Mouse (Mus musculus): ENCODE data around the gene Ndufs7. TPM values are rescaled to one million over a fixed set of nuclear protein-coding genes. Genes with fewer than 3 reads are reported as not detected.
A peak's percentile ranks its signal among the peaks of the same experiment; 100 is the strongest.

The Ndufs7 gene
- polyA plus RNA-seq, 1 experiment from 2014 or later, result 321 TPM

GRCm38 (mm10) chr10:80257936-80258335 lies 9.0 kb downstream of the Ndufs7 start:
- 67% methylated on average over 2 of the region's 2 CpGs for WGBS
- Histone ChIP-seq H3K9ac (no peak overlapping the region), H3K27ac (no peak overlapping the region), H3K9me3 (no peaks in the 10 kb centered on the region), H3K27me3 (no peaks in the 10 kb centered on the region), H3K4me1 (peaks cover 26% of the 10 kb centered on the region), H3K36me3 (peaks cover 54% of the 10 kb centered on the region), H3K4me3 (no peak overlapping the region), H3K4me2 (no peak overlapping the region)
- ATAC-seq (ENCODE audit: borderline replicate concordance, extremely low read depth, low FRiP score, low TSS enrichment), result no peak

DNA sequence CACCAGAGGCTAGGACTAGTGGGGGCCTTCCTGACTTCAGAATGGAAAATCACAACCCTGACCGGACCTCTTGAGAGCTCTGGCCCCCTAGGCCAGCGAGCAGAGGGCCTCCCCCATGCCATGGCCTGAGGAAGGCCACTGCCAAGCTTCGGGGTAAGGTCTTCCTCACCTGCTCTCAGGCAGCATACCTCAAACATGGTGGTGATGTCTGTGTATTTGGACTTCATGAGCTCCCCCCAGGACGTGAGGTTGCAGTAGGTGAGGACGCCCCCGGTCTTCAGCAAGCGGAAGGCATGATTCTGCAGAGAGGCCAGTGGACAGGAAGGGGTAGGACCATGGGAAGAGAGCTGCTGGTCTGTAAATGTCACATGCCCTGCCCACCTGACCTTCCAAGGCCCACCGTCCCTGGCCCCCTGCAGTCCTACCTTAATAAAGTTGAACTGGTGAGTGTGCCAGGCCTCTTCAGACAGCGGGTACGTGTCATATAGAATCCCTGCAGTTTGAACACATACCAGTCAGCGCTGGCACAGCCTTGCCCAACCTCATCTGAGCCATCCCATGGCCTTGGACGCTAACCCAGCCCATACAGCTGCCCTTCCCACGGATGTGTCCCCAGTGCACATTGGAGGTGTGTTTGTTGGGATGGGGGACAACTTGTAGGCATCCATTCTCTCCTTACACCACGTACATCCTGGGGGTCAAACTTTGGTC lies 10.0 kb downstream of the Ndufs7 start:
- no peak overlapping the region for H3K9ac ChIP-seq
- H3K4me1 ChIP-seq, result peaks cover 26% of the 10 kb centered on the region
- H3K4me2 ChIP-seq, result peak overlapping the region; percentile 94; the same call in 1 of the 2 replicates
- WGBS, result 84% methylated on average over 14 of the region's 14 CpGs
- H3K4me3 ChIP-seq, result no peak overlapping the region
- H3K27ac ChIP-seq, result 0 out of 2 replicates have a peak overlapping the region, but pooled peaks have one; percentile 98
- no peak for ATAC-seq (ENCODE audit: borderline replicate concordance, extremely low read depth, low FRiP score, low TSS enrichment)
- H3K27me3 ChIP-seq, result no peaks in the 10 kb centered on the region
- H3K36me3 ChIP-seq, result peaks cover 47% of the 10 kb centered on the region
- H3K9me3 ChIP-seq, result no peaks in the 10 kb centered on the region

- no peaks in the 10 kb centered on the region for H3K27me3 ChIP-seq
- 77% methylated on average over 6 of the region's 6 CpGs for WGBS
- no peak for ATAC-seq (ENCODE audit: borderline replicate concordance, extremely low read depth, low FRiP score, low TSS enrichment)
- H3K4me2 ChIP-seq, result peak overlapping the region; percentile 94
- H3K9ac ChIP-seq, result 0 out of 2 replicates have a peak overlapping the region, but pooled peaks have one; percentile 59
- H3K4me1 ChIP-seq, result peaks cover 31% of the 10 kb centered on the region
- H3K4me3 ChIP-seq, result peak overlapping the region; percentile 50
- peak overlapping the region; percentile 98; the same call in 1 of the 2 replicates for H3K27ac ChIP-seq
- no peaks in the 10 kb centered on the region for H3K9me3 ChIP-seq
- peaks cover 42% of the 10 kb centered on the region for H3K36me3 ChIP-seq
Observed at GRCm38 (mm10) chr10:80259463-80259805, 10.5 kb downstream of the Ndufs7 start.

GRCm38 (mm10) chr10:80259861-80260641 lies 11.1 kb downstream of the Ndufs7 start:
- Histone ChIP-seq H3K9me3 (no peaks in the 10 kb centered on the region), H3K4me1 (peaks cover 31% of the 10 kb centered on the region), H3K27me3 (no peaks in the 10 kb centered on the region), H3K27ac (peak overlapping the region; percentile 98), H3K36me3 (peaks cover 36% of the 10 kb centered on the region), H3K4me2 (peak overlapping the region; percentile 94), H3K9ac (peak overlapping the region; percentile 59), H3K4me3 (peak overlapping the region; percentile 50)
- WGBS, result 5% methylated on average over 19 of the region's 19 CpGs
- no peak for ATAC-seq (ENCODE audit: borderline replicate concordance, extremely low read depth, low FRiP score, low TSS enrichment)

DNA sequence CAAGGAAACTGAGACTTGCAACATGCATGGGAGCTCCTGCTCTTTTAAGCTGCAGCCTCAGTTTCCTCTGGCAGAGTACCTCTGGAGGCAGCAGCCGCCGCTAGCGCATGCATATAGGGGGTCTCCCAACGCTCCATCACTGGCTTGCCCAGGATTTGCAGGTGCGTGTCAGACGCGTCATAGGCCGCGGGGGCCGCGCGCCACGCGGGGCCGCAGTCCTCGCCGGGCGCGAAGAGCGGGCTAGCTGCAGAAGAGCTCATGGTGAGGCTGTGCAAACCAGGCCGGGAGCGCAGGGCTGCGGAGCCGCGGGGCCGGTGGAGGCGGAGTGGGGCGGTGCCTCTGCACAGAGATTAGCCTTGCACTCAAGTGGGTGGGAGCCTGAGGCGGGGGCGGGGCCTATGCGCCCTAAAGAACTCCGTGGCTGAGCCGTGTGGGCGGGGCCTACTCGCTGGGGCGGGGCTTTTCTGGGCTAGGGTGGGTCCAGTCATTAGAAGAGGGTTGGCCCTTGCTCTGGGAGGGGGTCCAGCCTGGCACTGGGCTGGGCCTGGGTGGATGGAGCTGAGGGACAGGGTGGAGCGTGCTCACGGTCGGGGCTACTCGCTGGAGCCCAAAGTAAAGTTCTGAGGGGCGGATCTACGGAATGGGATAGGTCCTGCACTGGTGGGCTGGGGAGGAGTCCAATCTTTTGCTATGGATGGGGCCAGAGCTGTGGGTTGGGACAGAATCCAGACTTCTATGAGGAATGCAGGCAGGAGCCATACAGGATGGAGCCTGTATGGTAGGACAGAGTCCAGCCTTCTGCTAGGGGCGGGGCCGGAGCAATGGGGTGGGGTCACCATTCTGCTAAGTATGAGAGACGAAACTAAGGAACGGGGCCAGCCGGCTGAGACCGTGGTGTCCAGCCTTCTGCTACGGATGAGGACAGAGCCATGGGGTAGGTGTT lies 12.0 kb downstream of the Ndufs7 start, which contains the start of the genes Gamt and Dazap1:
Gene Gamt, minus strand, starts transcription at position 371 of the 943 bp plus-strand sequence.
Gene Dazap1, plus strand, starts transcription at position 845 of the 943 bp plus-strand sequence.
- Histone ChIP-seq H3K27ac (peak within 1 kb of the TSS; percentile 98), H3K9ac (peak within 1 kb of the TSS; percentile 59), H3K27me3 (no peaks in the 10 kb centered on the region), H3K4me2 (peak within 1 kb of the TSS; percentile 94), H3K4me3 (peak within 1 kb of the TSS; percentile 50), H3K9me3 (no peaks in the 10 kb centered on the region), H3K36me3 (peaks cover 28% of the 10 kb centered on the region), H3K4me1 (peaks cover 35% of the 10 kb centered on the region)
- ATAC-seq (ENCODE audit: borderline replicate concordance, extremely low read depth, low FRiP score, low TSS enrichment), result peak; percentile 93
- under 1% methylated on average over 49 of the region's 49 CpGs for WGBS

DNA sequence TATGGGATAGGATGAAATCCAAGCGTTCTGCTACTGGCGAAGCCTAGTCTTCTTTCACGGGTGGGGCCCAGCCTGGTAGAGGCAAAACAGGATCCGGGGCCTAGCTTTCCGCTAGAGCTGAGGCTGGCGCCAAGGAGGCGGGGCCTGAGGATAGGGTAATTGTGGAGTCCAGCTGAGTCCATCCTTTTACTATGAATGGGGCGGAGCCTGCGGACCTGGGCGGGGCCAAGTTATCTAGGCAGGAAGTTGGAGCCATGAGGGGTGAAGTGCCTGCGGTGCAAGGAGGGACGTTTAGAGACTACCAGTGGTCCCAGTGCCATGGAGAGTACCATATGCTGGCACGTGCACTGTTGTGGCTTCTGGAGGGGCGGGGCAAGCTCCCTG lies 12.7 kb downstream of the Ndufs7 start:
- peaks cover 21% of the 10 kb centered on the region for H3K36me3 ChIP-seq
- peak overlapping the region; percentile 98 for H3K27ac ChIP-seq
- H3K9me3 ChIP-seq, result no peaks in the 10 kb centered on the region
- H3K4me2 ChIP-seq, result peak overlapping the region; percentile 94
- H3K27me3 ChIP-seq, result no peaks in the 10 kb centered on the region
- H3K4me3 ChIP-seq, result peak overlapping the region; percentile 50
- peak overlapping the region; percentile 49 for H3K9ac ChIP-seq
- peak; percentile 76 for ATAC-seq (ENCODE audit: borderline replicate concordance, extremely low read depth, low FRiP score, low TSS enrichment)
- H3K4me1 ChIP-seq, result peaks cover 41% of the 10 kb centered on the region
- WGBS, result under 1% methylated on average over 14 of the region's 14 CpGs

DNA sequence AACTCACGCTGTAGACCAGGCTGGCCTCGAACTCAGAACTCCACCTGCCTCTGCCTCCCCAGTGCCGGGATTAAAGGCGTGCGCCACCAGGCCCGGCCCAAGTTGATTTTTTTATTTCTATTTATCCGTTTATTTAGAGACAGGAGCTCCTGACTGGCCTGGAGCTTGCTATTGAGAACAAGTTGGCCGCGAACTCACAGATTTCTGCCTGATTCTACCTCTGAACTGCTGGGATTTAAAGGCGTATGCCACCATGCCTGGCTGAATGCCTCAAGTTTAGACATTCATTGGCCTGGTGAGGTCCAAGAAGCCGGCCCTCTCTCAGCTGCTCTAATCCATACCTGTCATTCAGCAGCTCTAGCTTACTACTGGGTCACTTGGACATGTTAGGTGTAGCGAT lies 13.2 kb downstream of the Ndufs7 start:
- ATAC-seq (ENCODE audit: borderline replicate concordance, extremely low read depth, low FRiP score, low TSS enrichment), result no peak
- Histone ChIP-seq H3K9ac (no peak overlapping the region; the same call in 1 of the 2 replicates), H3K4me1 (peaks cover 47% of the 10 kb centered on the region), H3K27ac (peak overlapping the region; percentile 98), H3K4me3 (peak overlapping the region; percentile 50), H3K4me2 (peak overlapping the region; percentile 94), H3K9me3 (no peaks in the 10 kb centered on the region), H3K27me3 (no peaks in the 10 kb centered on the region), H3K36me3 (peaks cover 15% of the 10 kb centered on the region)
- WGBS, result 69% methylated on average over 12 of the region's 12 CpGs

DNA sequence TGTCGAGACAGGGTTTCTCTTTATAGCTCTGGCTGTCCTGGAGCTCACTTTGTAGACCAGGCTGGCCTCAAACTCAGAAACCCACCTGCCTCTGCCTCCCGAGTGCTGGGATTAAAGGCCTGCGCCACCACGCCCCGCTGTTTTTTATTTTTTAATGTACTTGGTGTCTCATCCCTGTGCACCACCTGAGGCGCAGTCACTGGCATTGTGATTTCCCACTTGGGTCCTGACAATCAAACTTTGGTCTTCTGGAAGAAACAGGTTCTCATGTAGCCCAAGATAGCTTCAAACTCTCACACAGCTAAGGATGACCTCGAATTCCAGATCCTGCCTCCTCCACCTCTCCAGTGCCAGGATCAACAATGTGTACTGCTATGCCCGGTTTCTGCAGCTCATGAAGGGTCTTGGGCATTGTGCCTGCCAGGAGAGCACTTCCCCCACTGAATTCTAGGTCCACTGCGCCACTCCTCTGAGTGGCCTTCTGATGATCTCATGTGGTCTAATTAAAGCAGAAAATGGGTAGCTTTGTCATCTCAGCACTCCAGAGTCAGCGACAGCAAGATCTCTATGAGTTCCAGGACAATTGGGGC lies 13.9 kb downstream of the Ndufs7 start:
- no peaks in the 10 kb centered on the region for H3K9me3 ChIP-seq
- H3K36me3 ChIP-seq, result peaks cover 16% of the 10 kb centered on the region
- H3K27me3 ChIP-seq, result no peaks in the 10 kb centered on the region
- WGBS, result 92% methylated on average over 10 of the region's 10 CpGs
- H3K27ac ChIP-seq, result peak overlapping the region; percentile 98; the same call in 1 of the 2 replicates
- ATAC-seq (ENCODE audit: borderline replicate concordance, extremely low read depth, low FRiP score, low TSS enrichment), result no peak
- no peak overlapping the region for H3K9ac ChIP-seq
- peaks cover 54% of the 10 kb centered on the region for H3K4me1 ChIP-seq
- H3K4me3 ChIP-seq, result no peak overlapping the region
- no peak overlapping the region for H3K4me2 ChIP-seq

- peaks cover 11% of the 10 kb centered on the region for H3K36me3 ChIP-seq
Observed at GRCm38 (mm10) chr10:80264341-80265148, 15.6 kb downstream of the Ndufs7 start.

GRCm38 (mm10) chr10:80265149-80265486 lies 16.2 kb downstream of the Ndufs7 start:
- Histone ChIP-seq H3K9me3 (no peaks in the 10 kb centered on the region), H3K4me1 (peaks cover 58% of the 10 kb centered on the region), H3K4me3 (peak overlapping the region; percentile 98), H3K27ac (peak overlapping the region; percentile 73), H3K4me2 (peak overlapping the region; percentile 84), H3K36me3 (peaks cover 11% of the 10 kb centered on the region), H3K27me3 (no peaks in the 10 kb centered on the region), H3K9ac (peak overlapping the region; percentile 99)
- WGBS, result under 1% methylated on average over 18 of the region's 18 CpGs
- no peak for ATAC-seq (ENCODE audit: borderline replicate concordance, extremely low read depth, low FRiP score, low TSS enrichment)

More at GRCm38 (mm10) chr10:80264341-80265148, 15.6 kb downstream of the Ndufs7 start:
- H3K9ac ChIP-seq, result peak overlapping the region; percentile 99
- H3K4me1 ChIP-seq, result peaks cover 59% of the 10 kb centered on the region
- WGBS, result under 1% methylated on average over 80 of the region's 81 CpGs
- H3K27me3 ChIP-seq, result no peaks in the 10 kb centered on the region
- H3K9me3 ChIP-seq, result no peaks in the 10 kb centered on the region
- H3K27ac ChIP-seq, result peak overlapping the region; percentile 73
- peak overlapping the region; percentile 98 for H3K4me3 ChIP-seq
- H3K4me2 ChIP-seq, result peak overlapping the region; percentile 84
- ATAC-seq (ENCODE audit: borderline replicate concordance, extremely low read depth, low FRiP score, low TSS enrichment), result peak; percentile 35

All from lung, embryonic 15.5 days (tissue).